Mouse (Mus musculus) CD4-positive helper T cell, adult 2 months (primary cell): ENCODE measurements around the gene Lrrc3.
"Not testable (repeated sequence)": the region's sequence is repeated elsewhere in the genome, so short reads cannot be mapped to it uniquely, and the experiment has no call there.

Experiments used
- DNase-seq: peaks from one replicate; pipeline ENCODE4 v3.0.0-alpha.2; 2012; ENCODE audit warnings: low read depth, missing footprints, low spot score

Gene Lrrc3

DNA sequence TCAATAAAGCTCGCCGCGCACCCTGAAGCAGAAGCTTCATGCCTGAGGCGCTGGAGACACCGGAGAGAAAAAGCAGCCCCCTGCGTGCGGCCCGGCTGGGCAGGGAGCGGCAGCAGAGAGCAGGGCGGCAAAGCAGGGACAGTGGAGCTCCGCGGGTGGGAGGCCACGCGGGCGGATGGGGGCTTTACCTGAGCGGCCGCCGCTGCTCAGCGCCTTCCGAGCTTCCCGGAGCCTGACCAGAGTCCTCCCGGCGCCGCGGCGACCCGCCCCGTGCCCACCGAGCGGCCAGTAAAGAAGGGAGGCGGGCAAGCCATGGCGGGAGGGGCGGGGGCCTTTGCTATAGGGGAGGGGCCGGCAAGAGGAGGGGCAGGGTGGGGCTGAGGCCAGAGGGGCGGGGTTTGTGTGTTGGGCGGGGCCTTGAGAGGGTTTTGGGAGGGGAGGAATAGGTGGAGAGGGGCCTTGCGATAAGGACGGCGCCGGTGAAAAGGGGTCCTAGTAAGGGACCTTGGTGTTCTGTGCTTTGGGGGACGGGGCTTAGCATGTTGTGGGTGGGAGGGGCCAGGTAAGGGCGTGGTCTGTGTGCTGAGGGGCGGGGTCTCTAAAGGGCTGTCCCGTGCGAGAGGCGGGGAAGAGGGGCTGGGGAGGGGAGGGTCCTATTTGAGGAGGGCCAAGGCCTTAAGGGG is at the start of gene Lrrc3:
TSS of gene Lrrc3 (minus strand) at position 326 of the 683 bp plus-strand sequence.
- peak; percentile 49 for DNase-seq

GRCm38 (mm10) chr10:77950468-77950867 is 48.1 kb upstream of the Lrrc3 start:
- DNase-seq: not testable (repeated sequence)

- no peak for DNase-seq
These were observed 37.3 kb upstream of the Lrrc3 start for GRCm38 (mm10) chr10:77939685-77940084.

DNA sequence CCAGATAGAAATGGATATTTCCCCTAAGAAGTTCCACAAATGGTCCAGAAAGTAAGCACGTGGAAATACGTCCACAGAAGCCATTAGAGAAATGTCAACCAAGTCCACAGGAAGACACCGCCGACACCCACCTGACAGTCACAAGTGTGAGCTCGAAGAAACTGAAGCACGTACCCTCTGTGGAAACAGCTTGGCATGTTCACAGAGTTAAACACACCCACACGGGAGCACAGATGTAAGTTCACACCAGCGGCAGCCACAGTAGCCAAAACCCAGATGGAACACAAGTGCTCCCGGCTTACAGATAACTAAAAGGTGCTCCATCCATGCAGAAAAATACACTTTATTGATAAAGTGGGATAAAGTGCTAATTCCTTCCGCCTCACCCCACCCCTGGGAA is 25.0 kb upstream of the Lrrc3 start:
- no peak for DNase-seq

GRCm38 (mm10) chr10:77926140-77926539 is 23.8 kb upstream of the Lrrc3 start:
- DNase-seq: peak; percentile 43

- DNase-seq: no peak
These were observed 20.3 kb upstream of the Lrrc3 start for GRCm38 (mm10) chr10:77922681-77923080.

DNA sequence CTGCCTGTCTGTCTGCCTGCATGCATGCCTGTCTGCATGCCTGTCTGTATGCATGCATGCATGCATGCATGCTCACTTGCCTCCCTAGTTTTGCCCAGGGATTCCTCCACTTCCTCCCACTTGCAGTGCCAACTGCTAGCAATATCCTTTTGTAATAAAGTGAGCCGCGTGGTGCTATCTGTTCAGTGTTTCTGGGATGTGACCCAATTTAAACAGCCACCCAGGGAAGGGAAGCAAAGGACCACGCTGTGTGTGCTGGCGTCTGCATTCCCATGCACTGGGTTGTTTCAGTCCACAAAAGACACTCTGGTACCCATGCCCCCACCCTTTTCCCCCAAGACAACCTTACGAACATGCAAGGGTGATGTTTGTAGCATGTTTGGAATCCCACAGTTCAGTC is 18.7 kb upstream of the Lrrc3 start:
- no peak for DNase-seq

- DNase-seq: peak; percentile 31
These were observed 14.4 kb upstream of the Lrrc3 start for GRCm38 (mm10) chr10:77916636-77917335.

DNA sequence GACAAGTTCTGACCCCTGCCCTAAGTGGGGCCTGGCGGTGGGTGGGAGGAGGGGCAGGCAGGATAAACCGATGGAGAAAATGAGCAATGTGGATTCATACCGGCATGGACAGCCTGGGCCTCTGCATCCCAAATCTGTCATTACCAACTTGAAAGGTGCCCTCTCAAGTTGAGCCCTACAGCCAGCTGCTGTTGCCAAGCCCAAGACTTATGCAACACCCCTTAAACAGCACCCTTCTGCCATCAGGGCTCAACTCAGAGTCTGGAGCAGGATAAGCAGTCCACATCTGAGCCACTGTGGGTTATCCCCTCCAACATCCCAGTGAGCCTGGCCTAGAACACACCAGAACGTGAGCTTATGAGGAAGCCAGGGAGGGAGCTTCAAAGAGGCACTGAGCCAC is 11.0 kb upstream of the Lrrc3 start:
- no peak for DNase-seq

DNA sequence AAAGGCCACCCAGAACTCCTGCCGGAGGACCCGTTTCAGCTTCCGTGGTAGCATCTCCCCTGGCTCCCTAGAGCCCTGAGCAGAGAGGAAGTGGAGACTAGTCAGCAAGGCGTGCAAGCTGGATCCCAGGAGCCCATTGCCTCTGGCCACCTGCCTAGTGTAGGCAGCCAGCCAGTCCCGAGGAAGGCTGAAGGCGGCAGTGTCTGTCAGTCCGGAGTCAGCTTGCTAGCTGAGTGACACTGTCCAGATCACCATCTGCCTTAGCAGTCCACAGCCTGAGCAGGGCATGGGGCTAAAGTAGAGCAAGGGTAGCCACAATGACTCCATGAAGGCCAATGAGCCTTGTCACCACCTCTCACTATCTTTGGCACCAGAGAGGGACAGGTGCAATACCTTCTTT is 10.3 kb upstream of the Lrrc3 start:
- no peak for DNase-seq

DNA sequence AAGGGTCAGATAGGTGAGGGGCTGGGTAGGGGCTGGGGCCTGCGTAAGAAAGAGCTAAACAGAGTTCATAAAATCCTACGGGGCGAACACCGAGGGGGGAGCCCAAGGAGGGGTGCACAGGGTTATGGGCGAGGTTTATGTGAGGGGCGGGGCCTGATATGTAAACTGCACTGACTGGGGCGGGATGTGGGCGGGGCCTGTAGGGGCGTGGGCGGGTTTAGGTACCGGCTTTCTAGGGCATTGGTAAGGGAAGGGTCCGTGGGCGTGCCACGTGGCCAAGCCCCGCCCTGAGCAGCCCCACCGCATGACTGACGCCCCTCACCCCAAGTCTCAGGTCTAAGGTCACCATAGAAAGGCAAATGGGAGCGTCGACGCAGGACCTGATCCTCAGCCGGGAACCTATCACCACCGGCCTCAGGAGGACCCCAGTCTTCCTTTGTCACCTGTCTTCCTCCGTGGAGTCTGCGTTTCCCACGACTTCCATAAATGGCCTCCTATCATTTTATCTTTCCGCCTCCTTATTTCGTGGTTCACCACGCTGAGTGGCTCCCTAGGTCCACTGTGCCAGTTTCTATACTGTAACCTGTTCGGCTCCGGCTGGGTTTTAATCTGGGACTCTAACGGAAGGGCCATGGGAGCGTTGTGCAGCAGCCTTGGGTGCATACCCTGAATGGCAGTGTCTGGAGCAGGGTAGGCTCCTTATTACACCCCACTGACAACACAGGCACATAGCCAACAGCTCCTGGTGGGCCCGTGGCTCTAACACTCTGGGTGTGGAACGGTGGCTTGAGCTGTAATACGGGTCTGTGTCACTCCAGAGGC is 769 bp upstream of the Lrrc3 start:
- DNase-seq: peak; percentile 65

- DNase-seq: no peak
These were observed 495 bp downstream of the Lrrc3 start for GRCm38 (mm10) chr10:77901871-77902210.

DNA sequence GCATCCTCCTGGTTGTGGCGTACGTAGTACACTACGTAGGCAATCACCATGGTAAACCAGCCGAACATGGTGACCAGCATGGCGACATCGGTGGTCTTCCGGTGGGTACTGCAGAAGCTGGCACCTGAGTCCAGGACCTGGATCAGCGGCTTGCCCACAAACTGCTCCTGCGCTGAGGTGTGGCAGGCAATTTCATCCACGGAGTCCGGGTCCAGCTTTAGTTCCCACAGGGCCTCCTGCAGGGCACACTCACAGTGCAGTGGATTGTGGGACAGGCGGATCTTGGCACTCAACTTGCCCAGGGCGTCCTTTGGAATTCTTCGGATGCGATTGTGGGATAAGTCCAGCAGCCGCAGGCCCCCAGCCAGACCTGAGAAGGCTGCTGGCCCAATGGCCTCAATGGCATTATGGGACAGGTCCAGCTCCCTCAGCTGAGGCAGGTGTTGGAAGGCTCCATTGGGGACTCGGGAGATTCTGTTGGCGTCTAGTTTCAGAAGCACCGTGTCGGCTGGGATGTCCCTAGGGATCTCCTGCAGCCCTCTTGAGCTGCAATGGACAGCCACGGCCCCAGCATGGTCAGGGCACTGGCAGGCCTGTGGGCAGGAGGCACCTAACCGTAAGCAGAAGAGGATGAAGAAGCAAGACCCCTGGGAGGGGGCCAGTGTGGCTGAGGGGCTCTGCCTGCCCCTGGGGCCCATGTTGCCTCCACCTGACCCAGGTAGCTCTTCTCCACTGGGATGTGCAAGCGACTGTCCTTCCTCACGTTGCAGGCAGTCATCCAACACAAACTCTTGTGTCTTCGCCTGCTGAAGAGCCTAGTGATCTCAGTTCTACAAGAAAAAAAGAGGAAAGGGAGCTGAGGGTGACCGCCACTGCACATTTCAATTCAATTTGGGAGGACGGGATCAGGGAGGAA is 1.2 kb downstream of the Lrrc3 start:
- DNase-seq: no peak

DNA sequence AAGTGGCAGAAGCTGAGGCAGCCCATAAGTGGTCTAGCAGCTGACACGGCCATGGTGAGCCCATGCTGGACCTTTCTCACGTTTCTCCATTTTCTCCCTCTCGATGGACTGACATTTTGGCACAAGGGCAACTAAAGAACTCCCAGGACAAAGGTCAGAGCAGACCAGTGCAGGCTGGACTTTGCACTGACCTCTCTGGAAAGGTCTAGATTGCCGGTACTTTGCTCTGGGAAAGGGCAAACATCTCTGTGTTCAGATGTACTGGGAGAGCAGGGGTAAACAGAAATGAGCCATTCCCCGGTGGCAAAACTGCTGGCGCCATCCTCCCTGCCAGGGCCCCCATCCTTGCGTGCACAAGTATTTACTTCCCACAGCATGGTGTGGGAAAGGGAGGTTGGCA is 2.2 kb downstream of the Lrrc3 start:
- no peak for DNase-seq

DNA sequence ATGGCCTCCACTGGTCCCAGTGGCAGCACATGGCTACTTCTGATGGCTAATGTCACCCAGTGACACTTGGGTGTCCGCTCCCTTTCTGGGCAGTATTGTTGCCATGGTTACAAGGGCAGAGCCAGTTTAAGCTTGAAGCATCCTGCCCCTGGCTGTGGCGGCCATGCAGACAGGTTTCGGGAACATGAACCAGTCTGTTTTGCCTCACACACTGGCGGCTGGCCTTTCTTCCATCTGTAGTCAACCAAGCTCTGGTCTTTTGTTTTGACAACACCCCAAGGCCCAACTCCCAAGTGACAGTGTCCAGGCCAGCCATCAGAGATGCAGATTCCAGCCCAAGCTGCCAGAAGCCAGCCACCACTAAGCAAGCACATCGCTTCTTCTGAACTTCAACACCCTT is 6.8 kb downstream of the Lrrc3 start:
- DNase-seq: no peak

GRCm38 (mm10) chr10:77890987-77891565 is 11.3 kb downstream of the Lrrc3 start:
- no peak for DNase-seq

GRCm38 (mm10) chr10:77886007-77886747 is 16.2 kb downstream of the Lrrc3 start:
- no peak for DNase-seq

GRCm38 (mm10) chr10:77882553-77882952 is 19.8 kb downstream of the Lrrc3 start:
- no peak for DNase-seq

DNA sequence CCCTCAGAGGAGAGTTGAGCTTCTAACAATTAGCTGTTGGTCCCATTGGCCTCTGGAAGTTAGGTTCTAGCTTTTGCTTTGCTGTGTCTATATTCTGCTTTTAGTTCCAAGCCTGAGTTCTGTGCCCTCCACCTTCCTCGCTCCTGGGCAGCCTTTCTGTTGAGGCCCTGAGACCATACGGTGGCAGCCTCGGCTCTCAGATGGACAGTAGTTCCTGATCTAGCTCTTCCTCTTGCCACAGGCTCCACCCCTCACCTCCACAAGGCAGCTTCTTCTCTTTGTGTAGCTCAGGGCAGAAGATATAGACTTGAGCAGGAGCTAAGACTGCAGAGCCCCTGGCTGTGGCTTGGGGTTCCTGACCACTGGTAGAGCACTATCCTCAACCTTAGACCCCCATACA is 22.0 kb downstream of the Lrrc3 start:
- no peak for DNase-seq

DNA sequence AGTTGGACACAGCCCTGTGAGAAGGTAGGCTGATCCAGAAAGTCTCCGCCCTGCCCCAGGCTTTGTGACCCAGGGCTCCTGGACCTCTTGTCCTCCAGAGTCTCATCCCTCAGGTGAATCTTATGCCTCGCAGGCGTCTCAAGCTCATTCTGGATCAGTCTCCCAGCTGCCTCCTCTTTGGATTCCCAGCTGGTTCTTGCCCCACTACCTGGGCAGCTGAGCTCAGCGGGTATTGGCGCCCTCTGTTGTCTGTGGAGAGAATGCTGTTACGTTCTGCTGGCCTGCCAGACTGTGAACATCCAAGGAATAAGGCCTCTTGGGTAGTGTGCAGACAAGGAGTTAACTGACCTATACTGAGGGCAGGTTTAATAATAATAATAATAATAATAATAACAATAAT is 23.4 kb downstream of the Lrrc3 start:
- DNase-seq: no peak
